Mouse (Mus musculus): ENCODE data around the gene Fads6. TPM values are rescaled to one million over a fixed set of nuclear protein-coding genes. Genes with fewer than 3 reads are reported as not detected.

Gene Fads6
- total and polyA plus RNA-seq, 3 experiments = 3.3 to 6.6 TPM; not detected in 1

GRCm38 (mm10) chr11:115269330-115270066 lies 28.0 kb downstream of the Fads6 start:
- Histone ChIP-seq H3K4me1 (ENCODE audit: control insufficient read depth in 1 of 2, insufficient read depth in 2 of 2, low read length in 2 of 2) (no peaks in the 10 kb centered on the region), H3K9me3 (replicated peaks; ENCODE audit: insufficient read depth, low read length) (no peaks in the 10 kb centered on the region), H3K27me3 (ENCODE audit: control insufficient read depth in 1 of 2, insufficient read depth in 2 of 2, low read length in 2 of 2) (no peaks in the 10 kb centered on the region), H3K9ac (ENCODE audit: control insufficient read depth, low read depth, low read length, poor library complexity, severe bottlenecking) (no peak overlapping the region), H3K27ac (ENCODE audit: control insufficient read depth, low read depth, low read length) (no peak overlapping the region), H3K36me3 (ENCODE audit: control insufficient read depth in 1 of 2, insufficient read depth in 2 of 2, low read length in 2 of 2) (no peaks in the 10 kb centered on the region; a peak in 1 of 4 replicates), H3K79me2 (ENCODE audit: control insufficient read depth, insufficient read depth, low read length, poor library complexity) (no peaks in the 10 kb centered on the region), H3K4me3 (ENCODE audit: control insufficient read depth in 1 of 2, insufficient read depth in 1 of 2, low read depth in 2 of 2, low read length in 2 of 2) (no peak overlapping the region)
- no peak for DNase-seq (ENCODE audit: low read depth, low spot score)
- TF ChIP-seq ZNF384 (IDR thresholded peaks at IDR 0.05; ENCODE audit: low read depth, low read length) (no peak), USF1 (IDR thresholded peaks at IDR 0.05; ENCODE audit: low read depth, low read length) (no peak), MAZ (IDR thresholded peaks at IDR 0.05; ENCODE audit: low read depth, low read length) (no peak), EP300 (IDR thresholded peaks at IDR 0.05; ENCODE audit: low read depth in 1 of 2, low read length in 2 of 2) (no peak), RAD21 (IDR thresholded peaks at IDR 0.05; ENCODE audit: low read depth, low read length) (no peak), MYB (IDR thresholded peaks at IDR 0.05; ENCODE audit: low read depth, low read length) (no peak), GATA1 (IDR thresholded peaks at IDR 0.05; ENCODE audit: low read depth, low read length) (no peak), BHLHE40 (IDR thresholded peaks at IDR 0.05; ENCODE audit: borderline replicate concordance, low read depth, low read length) (no peak), JUND (IDR thresholded peaks at IDR 0.05; ENCODE audit: low read depth, low read length) (no peak), ZC3H11A (IDR thresholded peaks at IDR 0.05; ENCODE audit: low read depth, low read length) (no peak)

- H3K79me2 ChIP-seq (ENCODE audit: control insufficient read depth, insufficient read depth, low read length, poor library complexity) = no peaks in the 10 kb centered on the region
- TF ChIP-seq TAL1 (IDR thresholded peaks at IDR 0.05; ENCODE audit: low read length) = no peak
- TF ChIP-seq MYC (IDR thresholded peaks at IDR 0.05; ENCODE audit: low read depth, low read length) = no peak
- H3K27me3 ChIP-seq (ENCODE audit: control insufficient read depth in 1 of 2, insufficient read depth in 2 of 2, low read length in 2 of 2) = peaks cover 0 to 2% of the 10 kb centered on the region in 2 experiments; a peak in 1 of 4 replicates
- no peaks in the 10 kb centered on the region; a peak in 1 of 4 replicates for H3K36me3 ChIP-seq (ENCODE audit: control insufficient read depth in 1 of 2, insufficient read depth in 2 of 2, low read length in 2 of 2)
- H3K9me3 ChIP-seq (replicated peaks; ENCODE audit: insufficient read depth, low read length) = no peaks in the 10 kb centered on the region
- no peak overlapping the region for H3K4me3 ChIP-seq (ENCODE audit: control insufficient read depth in 1 of 2, insufficient read depth in 1 of 2, low read depth in 2 of 2, low read length in 2 of 2)
- H3K4me1 ChIP-seq (ENCODE audit: control insufficient read depth in 1 of 2, insufficient read depth in 2 of 2, low read length in 2 of 2) = no peaks in the 10 kb centered on the region
- no peak overlapping the region for H3K27ac ChIP-seq (ENCODE audit: control insufficient read depth, low read depth, low read length)
- no peak overlapping the region for H3K9ac ChIP-seq (ENCODE audit: control insufficient read depth, low read depth, low read length, poor library complexity, severe bottlenecking)
- no peak for DNase-seq (ENCODE audit: low read depth, low spot score)
These were observed 29.5 kb downstream of the Fads6 start for GRCm38 (mm10) chr11:115267958-115268357.
